Mouse (Mus musculus): ENCODE measurements around the gene Tnfaip1. TPM values are rescaled to one million over a fixed set of nuclear protein-coding genes. Genes with fewer than 3 reads are reported as not detected.

Gene Tnfaip1
- polyA plus RNA-seq (2014; fragmentation: Illumina TruSeq; extraction: RNeasy Lipid Tissue Mini Kit (QIAGEN cat#74804); ENCODE audit: low read depth, low replicate concordance) = 25.3 TPM

DNA sequence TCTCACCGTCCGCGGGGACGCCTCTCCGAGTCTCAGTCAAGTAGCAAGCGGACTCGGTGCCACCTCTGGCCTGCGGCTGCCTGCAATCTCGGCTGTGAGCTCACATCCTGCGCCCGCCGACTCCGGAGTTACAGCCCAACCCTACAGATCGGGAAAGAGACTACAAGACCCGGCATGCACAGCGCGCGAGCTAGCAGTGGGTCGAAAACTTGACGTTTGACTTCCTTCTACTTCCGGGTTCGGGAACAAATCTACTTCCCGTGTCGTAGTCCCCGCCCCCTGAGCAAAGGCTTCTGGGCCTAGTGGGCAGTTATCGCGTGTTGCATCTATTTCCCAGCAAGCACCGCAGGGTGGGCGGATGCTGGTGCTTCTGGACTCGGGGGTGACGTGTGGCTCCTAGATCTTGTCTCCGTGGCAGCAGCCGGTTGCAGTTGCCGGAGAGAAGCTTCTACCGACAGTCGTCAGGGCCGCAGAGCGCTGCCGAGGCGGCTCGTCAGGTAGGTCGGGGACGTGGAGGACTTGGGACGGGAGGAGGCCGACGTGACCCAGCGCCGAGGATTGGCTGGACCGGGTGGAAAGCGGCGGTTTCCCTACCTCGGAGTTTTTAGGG lies at the start of gene Tnfaip1, which contains the start of gene Ift20:
Gene Tnfaip1 (minus strand): TSS at position 253 of the 610 bp plus-strand sequence.
Gene Ift20 (plus strand): TSS at position 282 of the 610 bp plus-strand sequence.

DNA sequence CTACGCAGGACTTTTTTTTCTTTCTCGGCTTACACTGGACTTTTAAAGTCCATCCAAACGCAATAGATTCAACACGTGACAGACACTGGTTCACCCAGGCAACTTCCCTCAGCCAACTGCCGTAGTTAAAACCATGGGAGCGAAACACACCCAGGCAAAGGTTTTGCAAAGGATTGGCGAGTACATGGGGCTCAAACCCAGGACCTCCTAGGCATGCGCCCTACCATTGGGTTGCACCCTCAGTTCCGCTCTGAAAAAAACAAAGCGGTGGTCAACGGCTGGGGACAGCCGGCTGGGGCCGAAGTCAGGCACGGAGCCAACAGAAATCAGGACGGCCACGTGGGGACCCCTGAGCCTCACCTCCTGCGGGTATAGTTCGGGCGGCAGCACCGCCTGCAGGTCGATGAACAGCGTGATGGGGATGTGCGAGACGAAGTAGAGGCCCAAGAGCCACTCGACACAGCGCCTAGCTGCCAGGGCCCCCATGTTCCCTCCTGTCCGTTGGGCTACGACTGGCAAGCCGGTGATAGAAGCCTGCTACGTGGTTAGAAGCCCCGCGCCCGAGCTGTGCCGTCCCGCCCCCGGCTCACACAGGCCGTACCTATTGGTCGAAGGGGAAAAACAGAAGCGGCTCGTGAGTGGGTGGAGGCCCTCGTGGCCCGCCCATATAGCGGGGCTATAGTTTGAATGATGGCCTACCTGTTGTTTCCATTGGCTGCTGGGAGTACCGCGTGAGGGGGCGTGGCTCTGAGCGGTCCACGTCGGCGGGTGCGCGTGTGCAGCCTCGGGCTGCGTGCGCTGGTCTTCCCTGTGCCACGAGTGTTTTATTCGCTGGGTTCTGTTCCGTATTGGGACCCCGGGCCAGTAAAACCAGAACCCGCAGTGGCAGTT lies 14.3 kb upstream of the Tnfaip1 start, which contains the start of gene Tmem97:
Gene Tmem97 (minus strand): TSS at position 610 of the 891 bp plus-strand sequence.

DNA sequence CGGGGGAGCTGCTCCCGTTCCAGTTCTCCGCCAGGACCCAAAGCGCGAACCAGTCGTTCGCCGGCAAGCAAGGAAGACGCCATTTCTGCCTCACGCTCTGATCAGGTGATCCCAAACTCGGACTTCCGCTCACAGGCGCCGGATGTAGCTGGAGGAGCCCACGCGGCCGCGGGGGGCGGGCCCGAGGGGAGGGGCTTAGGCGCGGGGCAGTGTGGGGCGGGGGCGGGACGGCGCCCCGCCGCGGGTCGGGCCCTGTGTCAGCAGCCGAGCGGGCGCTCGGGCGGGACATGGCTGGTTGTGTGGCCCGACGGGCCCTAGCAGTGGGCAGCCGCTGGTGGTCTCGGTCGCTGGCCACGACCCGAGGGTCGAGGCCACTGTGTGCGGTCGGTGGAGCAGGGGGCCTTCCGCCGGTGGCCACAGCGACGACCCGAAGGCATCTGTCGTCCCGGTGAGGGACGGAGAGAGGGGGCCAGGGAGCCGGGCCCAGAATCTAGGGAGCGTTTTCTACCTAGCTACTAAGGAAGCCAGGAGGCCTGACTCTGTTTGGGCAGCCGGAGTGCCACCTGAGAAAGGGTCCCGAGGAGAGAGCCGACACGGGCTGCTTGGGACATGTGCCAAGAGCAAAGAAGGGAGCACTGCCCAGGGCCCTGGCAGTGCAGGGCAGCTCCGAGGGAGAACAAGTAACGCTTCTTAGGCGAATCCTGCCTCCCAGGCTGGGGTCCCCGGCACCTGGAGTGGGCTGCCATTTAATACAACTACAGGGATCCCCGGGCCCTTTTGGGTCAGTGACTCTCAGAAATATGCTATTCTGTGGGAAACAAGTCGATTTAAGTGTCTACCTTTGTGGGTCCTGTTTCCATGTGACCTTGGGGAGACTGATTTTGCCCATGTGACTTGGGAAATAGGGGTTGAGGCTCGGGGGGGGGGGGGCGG lies 23.8 kb downstream of the Tnfaip1 start, which contains the start of the genes Tmem199 and Poldip2:
Gene Tmem199 (minus strand): TSS at position 148 of the 933 bp plus-strand sequence.
Gene Poldip2 (plus strand): TSS at position 169 of the 933 bp plus-strand sequence.

DNA sequence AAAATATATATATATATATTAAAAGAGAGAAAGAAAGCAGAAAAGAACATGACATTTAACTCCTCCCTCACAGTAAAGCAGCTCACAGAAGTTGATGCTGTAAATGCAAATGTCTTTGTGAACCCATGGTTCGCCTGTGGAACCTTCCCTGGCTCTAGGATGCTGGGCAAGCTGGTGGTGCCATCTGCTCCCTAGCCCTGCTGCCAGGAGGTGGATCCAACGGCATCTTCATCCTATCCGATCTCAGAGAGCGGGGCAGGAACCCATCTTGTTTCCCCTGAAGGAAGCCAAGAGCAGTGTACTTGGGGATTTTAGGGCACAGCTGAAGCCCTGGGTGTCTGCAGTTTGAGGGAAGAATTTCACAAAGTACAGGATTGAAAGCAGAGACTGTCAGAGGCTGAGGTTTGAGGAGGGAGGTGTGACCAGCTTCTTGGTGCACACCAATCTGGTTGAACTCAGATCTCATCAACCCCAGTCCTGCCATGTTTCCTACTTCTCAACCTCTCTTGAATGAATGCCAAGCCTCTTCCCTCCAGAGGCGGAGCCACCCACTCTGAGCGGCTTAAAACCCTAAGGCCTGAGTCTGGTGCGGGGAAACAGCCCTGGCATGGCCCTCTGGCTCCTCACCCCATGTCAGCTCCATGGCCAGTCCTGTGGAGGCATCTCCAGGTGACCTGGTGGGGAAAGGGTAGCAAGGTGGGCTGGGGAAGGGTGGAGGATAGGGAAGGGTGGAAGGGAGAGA lies 33.1 kb downstream of the Tnfaip1 start, which contains the start of gene Sebox:
Gene Sebox (plus strand): TSS at position 539 of the 742 bp plus-strand sequence.

DNA sequence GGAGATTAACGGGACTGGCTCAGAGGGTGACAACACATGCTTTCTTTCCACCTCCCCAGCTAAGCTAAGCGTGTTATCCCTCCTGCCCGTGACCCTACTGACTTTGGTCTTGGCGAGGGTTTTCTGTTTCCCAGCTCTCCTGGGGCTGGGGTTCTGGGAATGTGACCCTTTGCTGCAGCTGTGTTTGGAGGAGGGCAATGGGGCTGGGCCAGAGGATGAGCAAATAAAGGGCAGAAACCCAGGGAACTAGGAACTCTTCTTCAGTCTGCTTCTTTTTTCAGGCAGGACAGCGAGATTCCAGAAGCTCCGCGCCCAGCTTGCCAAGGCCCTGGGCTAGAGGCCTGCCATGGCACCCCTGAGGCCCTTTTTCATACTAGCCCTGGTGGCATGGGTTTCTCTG lies 37.1 kb downstream of the Tnfaip1 start, which contains the start of gene Vtn:
Gene Vtn (plus strand): TSS at position 88 of the 400 bp plus-strand sequence.

GRCm38 (mm10) chr11:78497544-78498522 lies 38.3 kb downstream of the Tnfaip1 start, which contains the start of gene Sarm1:
Gene Sarm1 (minus strand): TSS chr11:78497754.

Other genes starting within 250 kb of the Tnfaip1 start
- gene BC030499, start 245.5 kb downstream of the Tnfaip1 start, polyA plus RNA-seq (2014; fragmentation: Illumina TruSeq; extraction: RNeasy Lipid Tissue Mini Kit (QIAGEN cat#74804); ENCODE audit: low read depth, low replicate concordance) = 0.20 TPM
- gene Spag5, start 234.8 kb downstream of the Tnfaip1 start, polyA plus RNA-seq (2014; fragmentation: Illumina TruSeq; extraction: RNeasy Lipid Tissue Mini Kit (QIAGEN cat#74804); ENCODE audit: low read depth, low replicate concordance) = 5.3 TPM
- gene Aldoc, start 213.4 kb downstream of the Tnfaip1 start, polyA plus RNA-seq (2014; fragmentation: Illumina TruSeq; extraction: RNeasy Lipid Tissue Mini Kit (QIAGEN cat#74804); ENCODE audit: low read depth, low replicate concordance) = 13.5 TPM
- 2.7 TPM for gene Pigs, start 207.9 kb downstream of the Tnfaip1 start, polyA plus RNA-seq (2014; fragmentation: Illumina TruSeq; extraction: RNeasy Lipid Tissue Mini Kit (QIAGEN cat#74804); ENCODE audit: low read depth, low replicate concordance)
- 0.49 TPM for gene Unc119, start 192.8 kb downstream of the Tnfaip1 start, polyA plus RNA-seq (2014; fragmentation: Illumina TruSeq; extraction: RNeasy Lipid Tissue Mini Kit (QIAGEN cat#74804); ENCODE audit: low read depth, low replicate concordance)
- not detected for gene Foxn1, start 149.8 kb downstream of the Tnfaip1 start, polyA plus RNA-seq (2014; fragmentation: Illumina TruSeq; extraction: RNeasy Lipid Tissue Mini Kit (QIAGEN cat#74804); ENCODE audit: low read depth, low replicate concordance)
- 7.2 TPM for gene Slc13a2, start 114.1 kb downstream of the Tnfaip1 start, polyA plus RNA-seq (2014; fragmentation: Illumina TruSeq; extraction: RNeasy Lipid Tissue Mini Kit (QIAGEN cat#74804); ENCODE audit: low read depth, low replicate concordance)
- gene Slc46a1, start 70.6 kb downstream of the Tnfaip1 start, polyA plus RNA-seq (2014; fragmentation: Illumina TruSeq; extraction: RNeasy Lipid Tissue Mini Kit (QIAGEN cat#74804); ENCODE audit: low read depth, low replicate concordance) = 1.6 TPM
- not detected for gene Sarm1, start 38.6 kb downstream of the Tnfaip1 start, polyA plus RNA-seq (2014; fragmentation: Illumina TruSeq; extraction: RNeasy Lipid Tissue Mini Kit (QIAGEN cat#74804); ENCODE audit: low read depth, low replicate concordance)
- not detected for gene Vtn, start 37.2 kb downstream of the Tnfaip1 start, polyA plus RNA-seq (2014; fragmentation: Illumina TruSeq; extraction: RNeasy Lipid Tissue Mini Kit (QIAGEN cat#74804); ENCODE audit: low read depth, low replicate concordance)
- gene Sebox, start 32.9 kb downstream of the Tnfaip1 start, polyA plus RNA-seq (2014; fragmentation: Illumina TruSeq; extraction: RNeasy Lipid Tissue Mini Kit (QIAGEN cat#74804); ENCODE audit: low read depth, low replicate concordance) = not detected
- 28.8 TPM for gene Tmem199, start 24.2 kb downstream of the Tnfaip1 start, polyA plus RNA-seq (2014; fragmentation: Illumina TruSeq; extraction: RNeasy Lipid Tissue Mini Kit (QIAGEN cat#74804); ENCODE audit: low read depth, low replicate concordance)
- 17.7 TPM for gene Poldip2, start 24.1 kb downstream of the Tnfaip1 start, polyA plus RNA-seq (2014; fragmentation: Illumina TruSeq; extraction: RNeasy Lipid Tissue Mini Kit (QIAGEN cat#74804); ENCODE audit: low read depth, low replicate concordance)
- 26.0 TPM for gene Ift20, start within 50 bp of the Tnfaip1 start, polyA plus RNA-seq (2014; fragmentation: Illumina TruSeq; extraction: RNeasy Lipid Tissue Mini Kit (QIAGEN cat#74804); ENCODE audit: low read depth, low replicate concordance)
- 19.0 TPM for gene Tmem97, start 14.4 kb upstream of the Tnfaip1 start, polyA plus RNA-seq (2014; fragmentation: Illumina TruSeq; extraction: RNeasy Lipid Tissue Mini Kit (QIAGEN cat#74804); ENCODE audit: low read depth, low replicate concordance)
- gene Nlk, start 161.0 kb upstream of the Tnfaip1 start, polyA plus RNA-seq (2014; fragmentation: Illumina TruSeq; extraction: RNeasy Lipid Tissue Mini Kit (QIAGEN cat#74804); ENCODE audit: low read depth, low replicate concordance) = 46.2 TPM
- gene Ccnq, start 215.4 kb upstream of the Tnfaip1 start, polyA plus RNA-seq (2014; fragmentation: Illumina TruSeq; extraction: RNeasy Lipid Tissue Mini Kit (QIAGEN cat#74804); ENCODE audit: low read depth, low replicate concordance) = 5.9 TPM